Mouse (Mus musculus) brain, embryonic 14.5 days (tissue): ENCODE results near the gene Amz2.

Experiments used
- CTCF ChIP-seq: fragments of 200-500 bp; IDR thresholded peaks from 2 replicates; pipeline ENCODE4 v1.5.1; 2012; ENCODE audit warnings: inconsistent platforms, mild to moderate bottlenecking, moderate library complexity, borderline replicate concordance; ENCODE audit not compliant: insufficient read depth, insufficient read length; ENCODE audit errors: extremely low read depth
- POLR2A ChIP-seq: fragments of 200-500 bp; IDR thresholded peaks from 2 replicates; pipeline ENCODE4 v1.6.1; 2012; ENCODE audit warnings: mild to moderate bottlenecking, inconsistent platforms, borderline replicate concordance; ENCODE audit not compliant: poor library complexity, insufficient read depth, insufficient read length, severe bottlenecking; ENCODE audit errors: extremely low read depth

- no peak for TF ChIP-seq CTCF
- TF ChIP-seq POLR2A: no peak
Measured at GRCm38 (mm10) chr11:109439829-109440340, 14.1 kb downstream of the Amz2 start.
